Mouse (Mus musculus): ENCODE measurements around the gene Gm35134.
"Not testable (repeated sequence)": the region's sequence is repeated elsewhere in the genome, so short reads cannot be mapped to it uniquely, and the experiment has no call there.

The Gm35134 gene

GRCm38 (mm10) chrY:19112707-19113106, at the start of gene Gm35134:
Gm35134 (plus strand) TSS chrY:19113007.
- DNase-seq (ENCODE audit: low spot score in 2 of 2): not testable (repeated sequence)
